Mouse (Mus musculus) layer of hippocampus, adult 2 months (tissue): Measurements from ENCODE around the gene Lmbr1l. TPM values are rescaled to one million over a fixed set of nuclear protein-coding genes. Genes with fewer than 3 reads are reported as not detected.
A peak's percentile ranks its signal among the peaks of the same experiment; 100 is the strongest.

Source experiments
- DNase-seq, 2 experiments: peaks; one replicate each; pipeline ENCODE4 v3.0.0; 2022; ENCODE audit warnings: low spot score in 2 of 2
- H3K27ac ChIP-seq: fragments of 200-600 bp; 2 replicates; pipeline ENCODE4 v1.8.1; 2022
- H3K4me3 ChIP-seq: fragments of 200-600 bp; 2 replicates; pipeline ENCODE4 v1.8.1; 2022; ENCODE audit warnings: mild to moderate bottlenecking
- CTCF ChIP-seq: fragments of 200-600 bp; conservative IDR thresholded peaks from 2 replicates; pipeline ENCODE4 v1.8.1; 2022; ENCODE audit warnings: antibody characterized with exemption, mild to moderate bottlenecking, moderate library complexity
- total RNA-seq, 2 experiments: library from RNA; stranded (reverse); gene quantifications; 2 replicates each; pipeline ENCODE4 v1.2.3; 2021

The Lmbr1l gene
- total RNA-seq, 2 experiments from 2014 or later, result 17.0 to 20.6 TPM

DNA sequence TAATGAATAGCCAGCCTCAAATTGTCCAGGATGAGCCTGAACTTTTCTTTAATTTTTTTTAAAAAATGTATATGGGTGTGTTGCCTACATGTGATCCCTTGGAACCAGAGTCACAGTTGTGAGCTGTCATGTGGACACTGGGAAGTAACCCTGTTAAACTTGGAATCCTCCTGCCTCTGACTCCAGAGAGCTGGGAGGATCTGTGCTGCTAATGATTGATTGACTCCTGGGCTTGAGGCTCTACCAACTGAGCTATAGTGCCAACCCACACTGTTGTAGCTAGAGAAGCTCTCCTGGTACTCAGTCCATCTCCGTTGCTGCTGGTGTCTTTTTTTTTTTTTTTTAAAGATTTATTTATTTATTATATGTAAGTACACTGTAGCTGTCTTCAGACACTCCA lies 33.9 kb downstream of the Lmbr1l start:
- H3K27ac ChIP-seq, result no peak overlapping the region
- TF ChIP-seq CTCF, result no peak
- H3K4me3 ChIP-seq, result no peak overlapping the region
- DNase-seq, result no peak

- H3K4me3 ChIP-seq, result no peak overlapping the region
- DNase-seq, result no peak
- no peak for TF ChIP-seq CTCF
- H3K27ac ChIP-seq, result no peak overlapping the region
Measured at GRCm38 (mm10) chr15:98883661-98884060, 34.4 kb downstream of the Lmbr1l start.

- no peak for TF ChIP-seq CTCF
- peak overlapping the region; percentile 81; the same call in 1 of the 2 replicates for H3K27ac ChIP-seq
- peak overlapping the region; percentile 78 for H3K4me3 ChIP-seq
- no peak for DNase-seq
Measured at GRCm38 (mm10) chr15:98881656-98882008, 36.4 kb downstream of the Lmbr1l start.

DNA sequence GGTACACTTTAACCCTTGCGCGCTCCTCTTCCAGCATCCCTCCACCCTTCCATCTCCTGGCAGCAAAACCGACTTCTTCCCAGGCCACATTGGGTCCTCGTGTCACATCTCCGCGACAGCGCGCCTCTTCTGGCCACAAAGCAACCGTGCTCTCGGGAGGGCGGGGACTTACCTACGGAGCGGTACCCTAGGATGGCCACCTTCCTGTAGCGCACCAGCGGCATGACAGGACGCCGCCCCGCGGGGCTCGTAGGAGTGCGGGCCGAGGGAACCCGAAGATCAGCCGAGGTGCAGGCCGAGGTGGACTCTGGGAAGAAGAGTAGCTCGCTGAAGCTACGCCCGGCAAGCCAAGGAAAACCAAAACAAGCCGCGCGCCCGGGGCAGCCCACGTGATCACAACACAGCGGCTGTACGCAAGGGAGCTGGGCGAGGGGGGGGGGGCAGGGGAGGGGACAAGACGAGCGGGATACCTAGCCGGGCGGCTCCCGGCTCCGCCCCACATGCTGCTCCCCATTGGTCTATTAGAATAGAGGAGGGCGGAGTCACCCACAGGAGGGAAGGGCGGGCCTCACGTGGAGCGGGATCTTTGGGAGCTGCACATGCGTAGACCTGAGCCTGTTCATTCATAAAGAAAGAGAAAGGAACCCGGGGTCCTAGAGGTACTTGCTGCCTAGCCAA lies 36.9 kb downstream of the Lmbr1l start:
- DNase-seq, result peak; percentile 85 to 95
- peak overlapping the region; percentile 81 for H3K27ac ChIP-seq
- H3K4me3 ChIP-seq, result peak overlapping the region; percentile 78
- peak; percentile 56 for TF ChIP-seq CTCF

DNA sequence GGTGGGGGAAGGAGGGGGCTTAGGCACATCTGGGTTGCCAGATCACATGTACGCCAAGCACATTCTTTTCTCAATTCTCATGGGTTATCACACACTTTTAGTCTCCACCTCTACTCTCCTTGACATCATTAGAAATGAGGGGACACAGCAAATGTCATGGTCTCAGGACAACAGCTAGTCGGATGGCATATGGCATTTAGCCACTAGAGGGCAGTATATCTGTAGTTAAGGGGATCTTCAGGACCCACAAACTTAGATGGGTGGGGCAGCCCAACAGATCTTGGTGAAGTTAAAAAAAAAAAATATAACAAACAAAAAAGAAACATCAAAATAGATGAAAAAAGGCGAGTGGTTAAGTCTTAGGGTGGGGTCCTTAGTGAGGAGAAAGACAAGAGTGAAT lies 40.7 kb downstream of the Lmbr1l start:
- DNase-seq, result peak in 1 of 2 experiments; percentile 77
- Histone ChIP-seq H3K4me3 (no peak overlapping the region), H3K27ac (no peak overlapping the region)
- peak; percentile 96 for TF ChIP-seq CTCF

- Histone ChIP-seq H3K4me3 (peak overlapping the region; percentile 95), H3K27ac (peak overlapping the region; percentile 100)
- peak; percentile 90 to 91 for DNase-seq
- peak; percentile 57 for TF ChIP-seq CTCF
Measured at GRCm38 (mm10) chr15:98871916-98872888, 45.8 kb downstream of the Lmbr1l start.

- Histone ChIP-seq H3K27ac (peak within 1 kb of the TSS; percentile 100), H3K4me3 (peak within 1 kb of the TSS; percentile 95)
- no peak for DNase-seq
- no peak for TF ChIP-seq CTCF
Measured at GRCm38 (mm10) chr15:98871070-98871915, 46.7 kb downstream of the Lmbr1l start, which contains the start of gene Kmt2d. TSS of gene Kmt2d (minus strand) at chr15:98871204.

DNA sequence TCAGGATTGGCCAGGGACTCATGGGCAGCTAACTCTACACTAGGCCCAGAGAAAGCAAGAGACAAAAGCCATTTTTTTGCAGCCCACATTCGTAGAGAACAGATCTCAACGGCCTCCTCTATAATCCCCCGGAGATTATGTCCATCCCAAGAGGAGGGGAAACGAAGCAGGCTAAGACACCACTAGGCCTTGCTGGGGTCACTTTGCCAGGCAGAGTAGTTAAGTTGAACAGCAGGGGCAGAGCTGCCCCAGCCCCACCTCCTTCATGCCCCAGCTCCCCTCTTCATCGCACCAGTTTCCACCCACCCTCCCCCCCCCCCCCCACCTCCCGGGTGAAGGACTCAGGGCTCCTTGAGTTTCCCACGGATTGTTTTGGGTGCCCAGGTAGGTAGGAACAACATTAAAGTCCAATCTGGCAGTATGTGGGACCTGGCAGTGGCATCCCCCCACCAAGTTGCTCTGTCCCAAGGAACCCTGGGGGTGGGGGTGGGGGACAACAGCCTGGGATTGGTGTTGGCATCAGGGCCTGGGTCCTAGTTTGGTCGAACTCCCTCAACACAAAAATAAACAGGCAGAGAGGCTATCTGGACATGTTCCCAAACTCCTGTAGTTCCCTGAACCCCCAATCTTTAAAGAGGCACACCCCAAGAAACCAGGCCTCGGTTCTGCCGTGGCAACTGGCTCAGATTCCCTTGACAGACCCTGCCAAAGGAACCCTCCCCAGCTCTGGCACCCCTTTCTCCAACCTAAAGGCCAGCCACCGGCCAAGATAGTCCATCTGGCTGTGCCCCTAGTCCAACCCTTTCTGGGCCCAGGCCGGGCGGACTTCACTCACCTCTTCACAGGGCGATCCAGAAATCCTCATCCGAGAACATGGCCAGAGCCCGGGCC lies 47.6 kb downstream of the Lmbr1l start:
- H3K4me3 ChIP-seq, result peak overlapping the region; percentile 95
- TF ChIP-seq CTCF, result no peak
- peak overlapping the region; percentile 100 for H3K27ac ChIP-seq
- DNase-seq, result no peak

DNA sequence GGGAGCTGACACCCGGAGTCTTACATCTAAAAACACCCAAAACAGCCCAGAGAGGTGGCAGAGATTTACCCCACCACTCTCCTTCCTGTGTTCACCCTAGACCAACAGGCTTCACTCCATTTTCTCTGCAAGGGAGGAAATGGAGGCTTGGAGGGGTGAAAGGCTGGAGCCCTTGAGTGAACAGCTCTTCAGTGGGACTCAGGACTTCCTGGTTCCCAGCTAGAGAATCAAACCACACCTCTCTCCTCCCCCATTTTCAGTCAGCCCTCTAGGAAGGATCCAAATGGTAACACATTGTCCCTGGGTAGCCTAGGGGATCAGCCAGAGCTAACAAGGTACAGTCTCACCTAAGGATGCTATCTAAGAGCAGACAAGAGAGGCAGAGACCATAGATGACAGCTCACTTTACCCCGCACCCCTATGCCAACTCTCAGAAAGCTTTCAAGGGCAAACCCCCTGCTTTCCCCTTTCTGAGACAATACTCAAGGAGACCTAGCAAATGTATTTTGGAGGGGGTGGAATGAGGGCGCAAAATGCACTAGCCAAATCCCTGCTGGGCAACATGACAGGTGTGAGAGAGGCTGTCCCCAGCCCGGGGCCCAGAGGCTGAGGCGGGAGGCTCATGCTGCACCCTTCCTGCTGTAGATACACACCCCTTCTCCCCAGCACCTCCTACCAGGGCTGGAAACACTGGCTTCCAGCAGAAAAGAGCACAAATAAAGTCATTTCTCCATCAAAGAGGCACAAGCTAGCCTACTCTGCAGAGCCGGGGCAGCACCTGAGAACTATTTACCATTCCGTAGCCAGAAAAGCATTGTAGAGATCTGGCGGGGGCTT lies 48.5 kb downstream of the Lmbr1l start:
- peak overlapping the region; percentile 100 for H3K27ac ChIP-seq
- TF ChIP-seq CTCF, result no peak
- peak overlapping the region; percentile 95 for H3K4me3 ChIP-seq
- DNase-seq, result no peak

GRCm38 (mm10) chr15:98868346-98869063 lies 49.5 kb downstream of the Lmbr1l start:
- Histone ChIP-seq H3K4me3 (peak overlapping the region; percentile 95), H3K27ac (peak overlapping the region; percentile 100)
- DNase-seq, result no peak
- TF ChIP-seq CTCF, result no peak
